Mouse (Mus musculus): ENCODE measurements around the gene Trim25. TPM values are rescaled to one million over a fixed set of nuclear protein-coding genes. Genes with fewer than 3 reads are reported as not detected.
"Not testable (repeated sequence)": the region's sequence is repeated elsewhere in the genome, so short reads cannot be mapped to it uniquely, and the experiment has no call there.

The Trim25 gene
- polyA plus RNA-seq, 1 experiment from 2014 or later, result 23.5 TPM

DNA sequence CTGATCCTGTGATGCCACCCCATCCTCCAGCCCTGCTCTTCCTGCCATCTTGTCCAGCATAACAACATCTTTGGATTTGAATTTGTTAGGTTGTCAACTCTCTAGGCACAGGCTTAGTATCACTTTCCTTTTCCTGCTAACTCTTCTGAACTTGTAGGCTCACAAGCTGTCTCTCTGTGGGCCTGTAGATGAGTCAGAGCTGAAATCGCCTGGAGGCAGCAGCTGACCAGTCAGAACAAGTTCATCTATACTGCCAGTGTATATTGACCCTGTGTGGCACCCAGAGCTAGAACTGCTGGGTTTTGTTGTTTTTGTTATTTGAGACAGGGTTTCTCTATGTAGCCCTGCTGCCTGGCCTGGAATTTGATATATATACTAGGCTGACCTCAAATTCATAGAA is 32.0 kb downstream of the Trim25 start:
- no peaks in the 10 kb centered on the region for H3K27me3 ChIP-seq (replicated peaks; ENCODE audit: insufficient read depth, low read length)
- WGBS, result 84% methylated on average over 1 of the region's 1 CpGs
- H3K4me3 ChIP-seq (ENCODE audit: low read depth, low read length), result no peak overlapping the region
- TF ChIP-seq EP300 (IDR thresholded peaks at IDR 0.05), result no peak
- TF ChIP-seq CTCF (IDR thresholded peaks at IDR 0.05), result no peak
- no peak for ATAC-seq
- no peaks in the 10 kb centered on the region for H3K9me3 ChIP-seq (ENCODE audit: low read length)
- H3K36me3 ChIP-seq (ENCODE audit: insufficient read depth, low read length), result no peaks in the 10 kb centered on the region
- H3K27ac ChIP-seq (ENCODE audit: low read length), result no peak overlapping the region
- H3K4me2 ChIP-seq (replicated peaks; ENCODE audit: low read depth, low read length), result no peak overlapping the region
- peaks cover 6% of the 10 kb centered on the region; the same call in 1 of the 2 replicates for H3K4me1 ChIP-seq (ENCODE audit: insufficient read depth, low read depth, low read length)
- no peak overlapping the region for H3K9ac ChIP-seq (replicated peaks; ENCODE audit: low read depth)
- DNase-seq (ENCODE audit: low spot score), result peak; percentile 7

- Histone ChIP-seq H3K27ac (ENCODE audit: low read length) (no peak overlapping the region), H3K4me1 (ENCODE audit: insufficient read depth, low read depth, low read length) (no peaks in the 10 kb centered on the region), H3K9ac (replicated peaks; ENCODE audit: low read depth) (no peak overlapping the region), H3K36me3 (ENCODE audit: insufficient read depth, low read length) (no peaks in the 10 kb centered on the region), H3K9me3 (ENCODE audit: low read length) (no peaks in the 10 kb centered on the region), H3K4me2 (replicated peaks; ENCODE audit: low read depth, low read length) (no peak overlapping the region), H3K4me3 (ENCODE audit: low read depth, low read length) (no peak overlapping the region), H3K27me3 (replicated peaks; ENCODE audit: insufficient read depth, low read length) (no peaks in the 10 kb centered on the region)
- DNase-seq (ENCODE audit: low spot score) (no peak), ATAC-seq (no peak)
- TF ChIP-seq EP300 (IDR thresholded peaks at IDR 0.05) (no peak), CTCF (IDR thresholded peaks at IDR 0.05) (peak; percentile 30; the same call in 1 of the 2 replicates)
Observed at GRCm38 (mm10) chr11:89034592-89034991, 35.4 kb downstream of the Trim25 start.

DNA sequence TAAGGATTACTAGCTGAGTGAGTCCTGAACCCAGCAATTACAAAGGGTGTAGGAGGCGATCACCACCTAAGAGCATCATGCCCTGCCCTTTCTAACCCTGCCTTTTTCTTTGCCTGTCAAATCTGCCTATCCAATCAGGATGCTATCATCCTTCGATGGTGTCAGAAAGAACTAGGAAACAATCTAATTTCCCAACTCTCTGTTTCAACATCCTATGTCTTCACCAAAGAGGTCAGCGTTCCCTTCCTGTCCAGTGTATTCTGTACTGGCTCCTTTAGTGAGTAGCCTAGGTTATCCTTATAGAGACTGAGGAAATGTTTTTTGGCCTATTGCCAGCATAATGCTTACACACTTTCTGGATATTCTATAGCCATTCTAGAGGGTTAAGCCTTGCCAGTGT is 36.4 kb downstream of the Trim25 start:
- DNase-seq (ENCODE audit: low spot score) (peak; percentile 54), ATAC-seq (0 out of 2 replicates have a peak, but pooled peaks have one; percentile 12)
- H3K36me3 ChIP-seq (ENCODE audit: insufficient read depth, low read length), result peaks cover 4% of the 10 kb centered on the region; the same call in 1 of the 2 replicates
- no peaks in the 10 kb centered on the region for H3K9me3 ChIP-seq (ENCODE audit: low read length)
- 63% methylated on average over 3 of the region's 3 CpGs for WGBS
- H3K27ac ChIP-seq (ENCODE audit: low read length), result no peak overlapping the region
- no peaks in the 10 kb centered on the region for H3K4me1 ChIP-seq (ENCODE audit: insufficient read depth, low read depth, low read length)
- no peak overlapping the region for H3K9ac ChIP-seq (replicated peaks; ENCODE audit: low read depth)
- H3K4me2 ChIP-seq (replicated peaks; ENCODE audit: low read depth, low read length), result no peak overlapping the region
- TF ChIP-seq CTCF (IDR thresholded peaks at IDR 0.05) (no peak), EP300 (IDR thresholded peaks at IDR 0.05) (peak; percentile 39; the same call in 1 of the 2 replicates)
- H3K4me3 ChIP-seq (ENCODE audit: low read depth, low read length), result no peak overlapping the region
- H3K27me3 ChIP-seq (replicated peaks; ENCODE audit: insufficient read depth, low read length), result no peaks in the 10 kb centered on the region

DNA sequence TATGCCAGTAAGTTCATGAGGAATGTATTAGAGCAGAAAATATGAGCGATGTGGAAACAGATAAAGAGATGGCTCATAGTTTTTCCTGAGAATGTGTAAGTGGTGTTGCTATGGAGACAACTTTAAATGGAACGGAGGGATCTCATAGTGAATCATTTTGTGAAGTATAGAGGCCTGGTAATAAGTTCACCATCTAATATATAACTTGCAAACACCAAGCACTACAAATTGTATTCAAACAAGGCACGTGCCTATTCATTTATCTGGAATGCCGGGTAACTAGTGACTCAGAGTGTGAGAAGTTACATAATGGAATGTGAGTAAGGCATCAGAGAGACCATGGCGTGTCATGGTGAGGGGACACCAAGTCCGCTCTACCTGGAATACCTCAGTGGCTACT is 39.3 kb downstream of the Trim25 start:
- ATAC-seq (no peak), DNase-seq (ENCODE audit: low spot score) (no peak)
- Histone ChIP-seq H3K9me3 (ENCODE audit: low read length) (no peaks in the 10 kb centered on the region), H3K4me1 (ENCODE audit: insufficient read depth, low read depth, low read length) (no peaks in the 10 kb centered on the region), H3K27ac (ENCODE audit: low read length) (no peak overlapping the region), H3K36me3 (ENCODE audit: insufficient read depth, low read length) (peaks cover 12% of the 10 kb centered on the region; the same call in 1 of the 2 replicates), H3K4me2 (replicated peaks; ENCODE audit: low read depth, low read length) (no peak overlapping the region), H3K27me3 (replicated peaks; ENCODE audit: insufficient read depth, low read length) (no peaks in the 10 kb centered on the region), H3K4me3 (ENCODE audit: low read depth, low read length) (no peak overlapping the region), H3K9ac (replicated peaks; ENCODE audit: low read depth) (no peak overlapping the region)
- 85% methylated on average over 6 of the region's 6 CpGs for WGBS
- TF ChIP-seq CTCF (IDR thresholded peaks at IDR 0.05), result no peak
- TF ChIP-seq EP300 (IDR thresholded peaks at IDR 0.05), result no peak

DNA sequence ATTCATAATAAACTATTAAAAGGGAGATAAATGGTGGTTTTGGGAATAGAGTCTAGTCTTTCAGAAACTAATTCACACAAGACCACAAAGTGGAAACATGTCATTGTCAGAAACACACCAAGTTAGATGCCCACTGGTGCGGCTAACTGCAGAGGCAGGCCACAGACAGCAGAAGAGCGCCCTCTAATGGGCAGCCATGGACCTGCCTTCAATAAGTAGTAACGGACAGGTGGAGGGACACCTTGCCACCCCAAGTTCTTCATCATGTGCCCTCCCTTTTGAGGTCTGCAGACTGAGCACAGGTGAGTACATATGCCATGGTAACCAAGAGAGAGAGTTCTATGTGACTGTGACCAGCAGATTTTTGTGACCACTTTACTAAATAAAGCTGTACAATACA is 40.1 kb downstream of the Trim25 start:
- no peak for TF ChIP-seq EP300 (IDR thresholded peaks at IDR 0.05)
- peak; percentile 97 for TF ChIP-seq CTCF (IDR thresholded peaks at IDR 0.05)
- 21% methylated on average over 3 of the region's 3 CpGs for WGBS
- H3K4me2 ChIP-seq (replicated peaks; ENCODE audit: low read depth, low read length), result no peak overlapping the region
- no peak overlapping the region for H3K9ac ChIP-seq (replicated peaks; ENCODE audit: low read depth)
- no peaks in the 10 kb centered on the region for H3K9me3 ChIP-seq (ENCODE audit: low read length)
- no peak overlapping the region for H3K4me3 ChIP-seq (ENCODE audit: low read depth, low read length)
- H3K36me3 ChIP-seq (ENCODE audit: insufficient read depth, low read length), result peaks cover 12% of the 10 kb centered on the region; the same call in 1 of the 2 replicates
- H3K27me3 ChIP-seq (replicated peaks; ENCODE audit: insufficient read depth, low read length), result no peaks in the 10 kb centered on the region
- H3K27ac ChIP-seq (ENCODE audit: low read length), result no peak overlapping the region
- ATAC-seq, result peak; percentile 47; the same call in 1 of the 2 replicates
- H3K4me1 ChIP-seq (ENCODE audit: insufficient read depth, low read depth, low read length), result no peaks in the 10 kb centered on the region
- DNase-seq (ENCODE audit: low spot score), result peak; percentile 73

GRCm38 (mm10) chr11:89041073-89041472 is 41.9 kb downstream of the Trim25 start:
- not testable (repeated sequence) for H3K27ac ChIP-seq (ENCODE audit: low read length); H3K4me2 ChIP-seq (replicated peaks; ENCODE audit: low read depth, low read length); H3K4me1 ChIP-seq (ENCODE audit: insufficient read depth, low read depth, low read length); H3K4me3 ChIP-seq (ENCODE audit: low read depth, low read length); DNase-seq (ENCODE audit: low spot score); H3K27me3 ChIP-seq (replicated peaks; ENCODE audit: insufficient read depth, low read length); ATAC-seq; H3K9ac ChIP-seq (replicated peaks; ENCODE audit: low read depth); H3K9me3 ChIP-seq (ENCODE audit: low read length)
- peaks cover 12% of the 10 kb centered on the region; the same call in 1 of the 2 replicates for H3K36me3 ChIP-seq (ENCODE audit: insufficient read depth, low read length)
- 86% methylated on average over 6 of the region's 7 CpGs for WGBS

DNA sequence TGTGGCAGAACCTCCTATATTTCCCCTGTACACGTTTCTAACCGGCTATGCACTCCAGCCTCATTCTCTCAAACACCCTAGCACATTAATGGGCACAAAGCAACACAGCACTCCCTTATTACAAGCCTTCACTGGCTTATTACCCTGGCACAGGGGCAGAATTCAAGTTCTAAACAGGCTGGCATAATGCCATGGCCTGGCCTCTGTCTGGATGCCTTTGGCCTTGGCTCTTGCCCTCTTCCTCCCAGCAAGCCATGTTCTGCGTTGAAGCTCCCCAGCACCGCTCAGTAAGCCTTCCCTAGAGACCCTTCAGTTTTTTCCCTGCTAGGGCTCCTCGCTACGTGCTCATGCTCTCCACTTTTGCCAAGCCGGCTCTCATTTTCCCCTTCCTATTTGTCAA is 43.9 kb downstream of the Trim25 start:
- TF ChIP-seq CTCF (IDR thresholded peaks at IDR 0.05), result no peak
- no peak for TF ChIP-seq EP300 (IDR thresholded peaks at IDR 0.05)

GRCm38 (mm10) chr11:89045501-89045900 is 46.3 kb downstream of the Trim25 start:
- not testable (repeated sequence) for H3K4me3 ChIP-seq (ENCODE audit: low read depth, low read length); H3K4me1 ChIP-seq (ENCODE audit: insufficient read depth, low read depth, low read length); H3K4me2 ChIP-seq (replicated peaks; ENCODE audit: low read depth, low read length); H3K9ac ChIP-seq (replicated peaks; ENCODE audit: low read depth); ATAC-seq; H3K27me3 ChIP-seq (replicated peaks; ENCODE audit: insufficient read depth, low read length); H3K27ac ChIP-seq (ENCODE audit: low read length); DNase-seq (ENCODE audit: low spot score); H3K9me3 ChIP-seq (ENCODE audit: low read length)
- peaks cover 22% of the 10 kb centered on the region; the same call in 1 of the 2 replicates for H3K36me3 ChIP-seq (ENCODE audit: insufficient read depth, low read length)
- 100% methylated on average over 3 of the region's 3 CpGs for WGBS

More for the DNA sequence above, 43.9 kb downstream of the Trim25 start:
- Histone ChIP-seq H3K4me1 (ENCODE audit: insufficient read depth, low read depth, low read length) (no peaks in the 10 kb centered on the region), H3K27ac (ENCODE audit: low read length) (no peak overlapping the region), H3K36me3 (ENCODE audit: insufficient read depth, low read length) (peaks cover 22% of the 10 kb centered on the region; the same call in 1 of the 2 replicates), H3K27me3 (replicated peaks; ENCODE audit: insufficient read depth, low read length) (no peaks in the 10 kb centered on the region), H3K9ac (replicated peaks; ENCODE audit: low read depth) (no peak overlapping the region), H3K9me3 (ENCODE audit: low read length) (no peaks in the 10 kb centered on the region), H3K4me2 (replicated peaks; ENCODE audit: low read depth, low read length) (no peak overlapping the region), H3K4me3 (ENCODE audit: low read depth, low read length) (no peak overlapping the region)
- DNase-seq (ENCODE audit: low spot score) (no peak), ATAC-seq (no peak)
- 83% methylated on average over 7 of the region's 7 CpGs for WGBS

Data from lung, postnatal 0 days (tissue).